Mouse (Mus musculus): ENCODE measurements around the gene Arhgap10. TPM values are rescaled to one million over a fixed set of nuclear protein-coding genes. Genes with fewer than 3 reads are reported as not detected.

Arhgap10 gene
- total RNA-seq (2023) = 16.3 TPM

GRCm38 (mm10) chr8:77517301-77518200 is at the start of gene Arhgap10:
Arhgap10 (minus strand) TSS chr8:77517953.

DNA sequence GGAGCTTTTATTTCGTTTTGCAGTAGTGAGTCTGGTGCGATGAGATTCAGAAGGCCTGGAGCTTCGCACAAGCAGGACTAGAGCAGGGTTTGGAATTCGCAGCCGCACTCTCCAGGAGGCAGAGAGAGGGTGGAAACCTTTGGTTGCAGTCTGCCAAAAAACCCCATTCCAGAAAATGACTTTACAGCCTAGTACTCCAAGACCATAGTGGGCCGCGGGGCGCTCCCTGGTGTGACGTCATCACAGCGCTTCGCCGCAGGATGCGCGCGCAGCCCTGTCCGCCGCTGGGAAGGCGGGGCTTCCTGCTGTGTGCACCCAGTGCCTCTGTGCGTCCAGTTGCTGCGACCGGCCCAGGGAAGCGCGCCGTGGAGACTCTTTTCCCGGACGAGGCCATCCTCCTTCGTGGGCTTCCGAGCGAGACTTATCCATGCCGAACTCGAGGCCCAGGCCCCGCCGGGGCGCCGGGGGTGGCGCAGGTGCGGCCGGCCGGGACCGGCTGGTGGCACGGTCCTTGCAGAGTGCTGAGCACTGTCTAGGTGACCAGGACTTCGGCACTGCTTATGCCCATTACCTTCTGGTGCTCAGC is 31.5 kb upstream of the Arhgap10 start, which contains the start of gene Prmt9:
Prmt9 (plus strand) TSS at position 277 of the 586 bp plus-strand sequence.

Other genes with a start within 250 kb of the Arhgap10 start
- 19.1 TPM for gene Prmt9, start 31.4 kb upstream of the Arhgap10 start, total RNA-seq (2023)
- gene Tmem184c, start 92.7 kb upstream of the Arhgap10 start, total RNA-seq (2023) = 14.4 TPM
- gene Ednra, start 206.5 kb upstream of the Arhgap10 start, total RNA-seq (2023) = not detected

All from CD8-positive naive resting alpha-beta T cell, adult 57 days (primary cell).